ENCODE assay signal across 16 mouse cellular contexts in the genomic region with DNA sequence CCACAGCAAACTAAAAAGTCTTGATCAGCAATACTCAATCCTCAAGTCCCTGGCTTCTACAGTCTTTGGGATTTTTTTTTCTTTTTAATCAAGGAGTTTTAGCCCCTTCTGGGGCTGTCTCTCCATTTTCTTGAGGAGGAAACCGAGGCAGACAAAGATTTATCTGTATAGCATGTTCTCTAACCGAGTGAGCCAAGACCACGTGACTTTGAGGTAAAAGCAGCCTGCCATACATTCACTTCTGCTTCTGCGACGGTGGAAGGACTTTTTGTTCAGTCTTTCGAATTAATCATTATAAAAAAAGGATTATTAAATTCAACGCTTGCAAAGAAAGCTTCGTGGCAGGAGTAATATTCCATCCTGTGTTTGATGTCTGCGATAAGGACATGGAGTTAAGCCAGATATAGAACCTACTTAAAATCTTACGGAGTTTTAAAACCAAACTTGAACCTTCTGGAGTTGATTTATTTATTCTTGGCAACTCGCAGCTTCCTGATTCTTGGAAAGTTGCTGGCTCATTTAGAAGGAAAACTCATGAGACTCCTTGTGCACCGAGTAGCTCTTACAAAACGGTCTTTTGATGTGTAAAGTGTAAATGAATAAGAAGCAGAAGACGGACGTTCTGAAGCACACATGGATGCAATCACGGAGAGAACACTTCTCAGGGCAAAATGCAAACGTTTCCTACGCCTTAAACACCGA.
DNase-seq lines count a peak whose midpoint lies in the region; ATAC-seq and TF ChIP-seq lines count a peak whose summit lies in the region.
"Had no signal": no experiment of that assay in that cellular context is flagged by ENCODE, and none has a peak within 500 bp of the region (broad histone marks: within the 10 kb centered on the region; RNA-seq: fewer than 3 reads in every experiment).

No protein-coding gene starts in this region.

- DNase-seq in heart, postnatal 4 days = no peak
- DNase-seq in stomach, postnatal 0 days (ENCODE audit: low spot score) = no peak
- DNase-seq in embryonic facial prominence, embryonic 11.5 days (ENCODE audit: low spot score) = peak; percentile 48
- peak; percentile 17 for DNase-seq in naive thymus-derived CD4-positive, alpha-beta T cell, adult 2 months (ENCODE audit: low read depth)
- no peak for DNase-seq in ovary, adult 18-20 months (ENCODE audit: low spot score)
- DNase-seq in ovary, postnatal 14 days (ENCODE audit: low spot score) = no peak
- DNase-seq: adrenal gland, adult 2 months; gastrocnemius, postnatal 25 days; liver, postnatal 0 days; spleen, adult 18-20 months had no signal

- no peak for TF ChIP-seq EP300 in stomach, postnatal 0 days (optimal IDR thresholded peaks at IDR 0.05)

- WGBS in heart, embryonic 16.5 days = 66% methylated on average over 19 of the region's 19 CpGs
- WGBS in stomach, embryonic 15.5 days = 42% methylated on average over 19 of the region's 19 CpGs
- WGBS in stomach, postnatal 0 days = 39% methylated on average over 19 of the region's 19 CpGs
- 50% methylated on average over 19 of the region's 19 CpGs for WGBS in embryonic facial prominence, embryonic 11.5 days

- no peak overlapping the region for H3K9ac ChIP-seq in heart, embryonic 16.5 days (ENCODE audit: low read length)
- H3K9ac ChIP-seq in stomach, embryonic 15.5 days = no peak overlapping the region
- no peak overlapping the region for H3K9ac ChIP-seq in stomach, postnatal 0 days (ENCODE audit: low read length)
- no peak overlapping the region for H3K9ac ChIP-seq in embryonic facial prominence, embryonic 11.5 days (replicated peaks; ENCODE audit: low read length)
- H3K9ac ChIP-seq: heart, embryonic 13.5 days; liver, postnatal 0 days; neural tube, embryonic 12.5 days had no signal

- no peak overlapping the region for H3K27ac ChIP-seq in heart, embryonic 16.5 days (ENCODE audit: low read length)
- no peak overlapping the region for H3K27ac ChIP-seq in stomach, embryonic 15.5 days
- H3K27ac ChIP-seq in stomach, postnatal 0 days (replicated peaks) = no peak overlapping the region
- no peak overlapping the region for H3K27ac ChIP-seq in embryonic facial prominence, embryonic 11.5 days (replicated peaks; ENCODE audit: low read depth, low read length)
- H3K27ac ChIP-seq: heart, embryonic 13.5 days; hindbrain, postnatal 0 days; neural tube, embryonic 12.5 days had no signal

- no peaks in the 10 kb centered on the region for H3K27me3 ChIP-seq in heart, embryonic 16.5 days (ENCODE audit: control insufficient read depth, insufficient read depth, low read length)
- no peaks in the 10 kb centered on the region for H3K27me3 ChIP-seq in stomach, embryonic 15.5 days (replicated peaks)
- no peaks in the 10 kb centered on the region for H3K27me3 ChIP-seq in stomach, postnatal 0 days (ENCODE audit: control insufficient read depth, insufficient read depth, low read length)
- H3K27me3 ChIP-seq in embryonic facial prominence, embryonic 11.5 days (ENCODE audit: control insufficient read depth, insufficient read depth, low read length) = no peaks in the 10 kb centered on the region
- H3K27me3 ChIP-seq: heart, embryonic 13.5 days; neural tube, embryonic 12.5 days had no signal

- no peaks in the 10 kb centered on the region for H3K9me3 ChIP-seq in heart, embryonic 16.5 days (replicated peaks; ENCODE audit: control insufficient read depth, low read length)
- no peaks in the 10 kb centered on the region for H3K9me3 ChIP-seq in stomach, embryonic 15.5 days
- H3K9me3 ChIP-seq in stomach, postnatal 0 days (ENCODE audit: control insufficient read depth, low read length) = no peaks in the 10 kb centered on the region
- no peaks in the 10 kb centered on the region for H3K9me3 ChIP-seq in embryonic facial prominence, embryonic 11.5 days (replicated peaks; ENCODE audit: control insufficient read depth, low read length)
- H3K9me3 ChIP-seq: heart, embryonic 13.5 days; neural tube, embryonic 12.5 days had no signal

- no peak for TF ChIP-seq CTCF in stomach, postnatal 0 days (IDR thresholded peaks at IDR 0.05; ENCODE audit: low read depth)

- no peak for ATAC-seq in heart, embryonic 16.5 days (replicated peaks; ENCODE audit: extremely low read depth, insufficient read depth, low FRiP score)
- ATAC-seq in stomach, embryonic 15.5 days (ENCODE audit: insufficient read depth, low FRiP score, low read depth) = no peak
- no peak for ATAC-seq in stomach, postnatal 0 days (ENCODE audit: low FRiP score, low TSS enrichment)
- ATAC-seq in embryonic facial prominence, embryonic 11.5 days (replicated peaks; ENCODE audit: insufficient number of reproducible peaks, low FRiP score, low TSS enrichment, low read depth) = no peak
- ATAC-seq: hindbrain, postnatal 0 days; liver, postnatal 0 days had no signal

- 0 out of 2 replicates have a peak overlapping the region, but pooled peaks have one; percentile 6 for H3K4me2 ChIP-seq in heart, embryonic 16.5 days (ENCODE audit: low read depth, low read length)
- 0 out of 2 replicates have a peak overlapping the region, but pooled peaks have one; percentile 2 for H3K4me2 ChIP-seq in stomach, embryonic 15.5 days
- no peak overlapping the region for H3K4me2 ChIP-seq in stomach, postnatal 0 days (replicated peaks; ENCODE audit: low read depth)
- no peak overlapping the region for H3K4me2 ChIP-seq in embryonic facial prominence, embryonic 11.5 days (ENCODE audit: low read depth, low read length)
- H3K4me2 ChIP-seq: heart, embryonic 13.5 days; midbrain, embryonic 11.5 days; neural tube, embryonic 12.5 days had no signal

- no peaks in the 10 kb centered on the region for H3K36me3 ChIP-seq in heart, embryonic 16.5 days (ENCODE audit: control insufficient read depth, insufficient read depth)
- no peaks in the 10 kb centered on the region for H3K36me3 ChIP-seq in stomach, embryonic 15.5 days
- no peaks in the 10 kb centered on the region for H3K36me3 ChIP-seq in stomach, postnatal 0 days (ENCODE audit: control insufficient read depth, insufficient read depth, low read length)
- no peaks in the 10 kb centered on the region for H3K36me3 ChIP-seq in embryonic facial prominence, embryonic 11.5 days (replicated peaks; ENCODE audit: control insufficient read depth, insufficient read depth, low read depth, low read length)
- H3K36me3 ChIP-seq: heart, embryonic 13.5 days; neural tube, embryonic 12.5 days had no signal

- no peaks in the 10 kb centered on the region for H3K4me1 ChIP-seq in heart, embryonic 16.5 days (ENCODE audit: control insufficient read depth, insufficient read depth, low read length)
- H3K4me1 ChIP-seq in stomach, embryonic 15.5 days = peaks cover 4% of the 10 kb centered on the region; the same call in 1 of the 2 replicates
- H3K4me1 ChIP-seq in stomach, postnatal 0 days (replicated peaks; ENCODE audit: control insufficient read depth, insufficient read depth) = no peaks in the 10 kb centered on the region
- H3K4me1 ChIP-seq in embryonic facial prominence, embryonic 11.5 days (ENCODE audit: control insufficient read depth, insufficient read depth, low read length) = no peaks in the 10 kb centered on the region

- no peak overlapping the region for H3K4me3 ChIP-seq in heart, embryonic 16.5 days (ENCODE audit: low read length)
- H3K4me3 ChIP-seq in stomach, embryonic 15.5 days (replicated peaks) = no peak overlapping the region
- H3K4me3 ChIP-seq in stomach, postnatal 0 days (ENCODE audit: low read depth, low read length) = no peak overlapping the region
- H3K4me3 ChIP-seq in embryonic facial prominence, embryonic 11.5 days (ENCODE audit: low read depth, low read length) = no peak overlapping the region
- H3K4me3 ChIP-seq: heart, embryonic 13.5 days; neural tube, embryonic 12.5 days had no signal

Comparison
In these comparisons a context has a peak if more than half of its experiments do, and no peak if none do; other contexts are left out.
1. H3K4me2 ChIP-seq: peak in heart, embryonic 16.5 days (single experiment) and stomach, embryonic 15.5 days (single experiment); none in stomach, postnatal 0 days (single experiment) and embryonic facial prominence, embryonic 11.5 days (single experiment).
2. DNase-seq: peak in embryonic facial prominence, embryonic 11.5 days (single experiment) and naive thymus-derived CD4-positive, alpha-beta T cell, adult 2 months (single experiment); none in heart, postnatal 4 days (single experiment), stomach, postnatal 0 days (single experiment), ovary, adult 18-20 months (single experiment) and ovary, postnatal 14 days (single experiment).